Mouse (Mus musculus): ENCODE data around the gene Shank2.

GRCm38 (mm10) chr7:144441466-144441865, 439.7 kb downstream of the Shank2 start:
- TF ChIP-seq EP300 (IDR thresholded peaks at IDR 0.05) (no peak), CTCF (IDR thresholded peaks at IDR 0.05) (no peak)

Measured in lung, postnatal 0 days (tissue).